Mouse (Mus musculus) heart, embryonic 14.5 days (tissue): ENCODE measurements at regions not wholly inside any gene's neighbourhood (a gene's known extent, or its start where the extent isn't known, plus 50 kb on each side); places are given as distances from the start of the nearest gene placed in this dataset.
A peak's percentile ranks its signal among the peaks of the same experiment; 100 is the strongest.

ENCODE experiments used
- ATAC-seq: fragments of 200-750 bp; cut with Nextera tagmentation; 2 replicates; pipeline ENCODE4 v1.8.0; 2017; ENCODE audit warnings: low read depth, moderate TSS enrichment; ENCODE audit not compliant: insufficient number of reproducible peaks, insufficient read depth, low FRiP score
- H3K27ac ChIP-seq, 2 experiments: fragments of 200-500 bp in 1 of 2; fragments of 300-500 bp in 1 of 2; sonication (generic) in 1 of 2; replicated peaks in 1 of 2; 2 replicates each; pipeline ENCODE4 v1.5.1; 2012 to 2014; ENCODE audit warnings: low read depth in 2 of 2, low read length in 2 of 2, control low read depth in 1 of 2, mild to moderate bottlenecking in 1 of 2, mixed read lengths in 1 of 2; ENCODE audit not compliant: control insufficient read depth in 1 of 2, insufficient read depth in 1 of 2
- H3K27me3 ChIP-seq: fragments of 300-500 bp; sonication (generic); 2 replicates; pipeline ENCODE4 v1.6.1; 2014; ENCODE audit warnings: mild to moderate bottlenecking, low read length, control low read depth; ENCODE audit not compliant: control insufficient read depth, insufficient read depth
- H3K36me3 ChIP-seq: fragments of 300-500 bp; sonication (generic); 2 replicates; pipeline ENCODE4 v1.6.1; 2014; ENCODE audit warnings: mild to moderate bottlenecking, control low read depth, low read length, mixed read lengths; ENCODE audit not compliant: control insufficient read depth, insufficient read depth
- H3K4me1 ChIP-seq, 2 experiments: fragments of 200-500 bp in 1 of 2; fragments of 300-500 bp in 1 of 2; sonication (generic) in 1 of 2; 2 replicates each; pipeline ENCODE4 v1.6.1; 2012 to 2014; ENCODE audit warnings: low read length in 2 of 2, control low read depth in 1 of 2, mixed read lengths in 1 of 2; ENCODE audit not compliant: control insufficient read depth in 2 of 2, insufficient read depth in 2 of 2
- H3K4me2 ChIP-seq: fragments of 300-500 bp; sonication (generic); 2 replicates; pipeline ENCODE4 v1.6.1; 2014; ENCODE audit warnings: mild to moderate bottlenecking, low read length
- H3K4me3 ChIP-seq, 2 experiments: fragments of 200-500 bp in 1 of 2; fragments of 300-500 bp in 1 of 2; sonication (generic) in 1 of 2; 2 replicates each; pipeline ENCODE4 v1.5.1; 2012 to 2014; ENCODE audit warnings: low read length in 2 of 2, mild to moderate bottlenecking in 2 of 2, control low read depth in 1 of 2, low read depth in 1 of 2, moderate library complexity in 1 of 2; ENCODE audit not compliant: control insufficient read depth in 1 of 2, insufficient read depth in 1 of 2
- H3K9ac ChIP-seq: fragments of 300-500 bp; sonication (generic); 2 replicates; pipeline ENCODE4 v1.6.1; 2014; ENCODE audit warnings: mild to moderate bottlenecking, low read length
- H3K9me3 ChIP-seq: fragments of 300-500 bp; sonication (generic); 2 replicates; pipeline ENCODE4 v1.6.1; 2016; ENCODE audit warnings: low read length, control low read depth; ENCODE audit not compliant: control insufficient read depth
- WGBS: fragments of 180-500 bp; shearing (Covaris S2); extraction: QIAGEN DNeasy Blood & Tissue Kit; methylation state at CpG from one replicate; pipeline ENCODE4 v1.1.7; 2014; 5-methylcytosine and 5-hydroxymethylcytosine counted together

DNA sequence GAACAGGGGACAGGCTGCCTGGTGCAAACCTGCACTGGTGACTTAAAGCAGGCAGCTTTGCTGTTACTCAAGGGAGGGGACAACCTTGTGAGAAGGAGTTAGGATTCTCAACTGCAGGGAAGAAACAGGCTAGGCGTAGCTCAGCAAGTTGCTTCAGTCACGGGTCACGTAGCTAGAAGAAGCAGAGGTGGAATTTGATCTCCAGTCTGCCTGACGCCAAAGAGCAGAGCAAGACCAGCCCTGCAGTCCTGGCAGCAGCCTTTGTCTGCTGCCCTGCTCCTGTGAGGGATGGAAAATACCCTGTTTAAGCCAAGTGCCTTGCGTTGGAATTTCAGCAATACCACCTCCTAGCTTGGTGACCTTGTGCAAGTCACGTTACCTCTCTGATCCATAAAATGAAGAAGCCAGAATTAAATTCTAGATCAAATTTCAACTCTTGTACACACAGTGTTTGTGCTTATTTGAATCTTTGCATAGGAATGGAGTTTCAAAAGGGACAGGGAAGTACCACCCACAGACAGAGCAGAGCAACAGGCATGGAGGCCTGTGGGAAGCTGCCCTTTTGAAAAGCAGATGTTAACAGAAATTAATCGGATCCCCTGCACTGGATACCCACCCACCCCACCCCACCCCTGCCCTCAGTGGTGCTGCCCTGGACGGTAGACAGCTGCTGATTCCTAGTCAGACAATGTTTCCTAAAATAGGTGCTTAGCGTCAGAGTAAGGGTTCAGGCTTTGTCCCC lies 116.6 kb upstream of the Sesn3 start:
- Histone ChIP-seq H3K27me3 (no peaks in the 10 kb centered on the region), H3K36me3 (no peaks in the 10 kb centered on the region), H3K4me2 (no peak overlapping the region), H3K9me3 (peaks cover 2% of the 10 kb centered on the region; the same call in 1 of the 2 replicates), H3K4me1 (peaks cover 6 to 10% of the 10 kb centered on the region in 2 experiments; a peak in 3 of 4 replicates), H3K27ac (no peak overlapping the region), H3K4me3 (no peak overlapping the region), H3K9ac (no peak overlapping the region)
- 32% methylated on average over 9 of the region's 9 CpGs for WGBS
- no peak; the same call in 1 of the 2 replicates for ATAC-seq

DNA sequence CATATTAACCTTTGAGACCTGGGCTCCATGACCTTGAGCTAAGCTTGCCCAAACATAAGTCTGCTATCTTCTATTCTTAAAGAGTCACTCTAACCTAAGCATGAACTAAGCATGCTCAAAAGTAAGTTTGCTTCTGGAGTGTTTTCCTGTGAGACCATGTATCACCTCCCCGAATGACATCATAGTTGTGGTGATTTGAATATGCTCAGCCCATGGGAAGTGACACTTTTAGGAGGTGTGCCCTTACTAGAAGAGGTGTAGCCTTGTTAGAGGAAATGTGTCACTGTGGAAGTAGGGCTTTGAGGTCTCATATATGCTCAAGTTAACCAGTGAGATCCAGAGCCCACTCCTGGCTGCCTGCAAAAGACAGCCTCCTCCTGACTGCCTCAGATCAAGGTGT lies 114.7 kb upstream of the Sesn3 start:
- Histone ChIP-seq H3K4me2 (no peak overlapping the region), H3K27ac (no peak overlapping the region), H3K4me3 (no peak overlapping the region), H3K9ac (no peak overlapping the region), H3K36me3 (no peaks in the 10 kb centered on the region), H3K9me3 (peaks cover 4% of the 10 kb centered on the region; the same call in 1 of the 2 replicates), H3K27me3 (no peaks in the 10 kb centered on the region), H3K4me1 (peaks cover 6 to 10% of the 10 kb centered on the region in 2 experiments; a peak in 3 of 4 replicates)
- WGBS, result 92% methylated on average over 1 of the region's 1 CpGs
- ATAC-seq, result no peak

DNA sequence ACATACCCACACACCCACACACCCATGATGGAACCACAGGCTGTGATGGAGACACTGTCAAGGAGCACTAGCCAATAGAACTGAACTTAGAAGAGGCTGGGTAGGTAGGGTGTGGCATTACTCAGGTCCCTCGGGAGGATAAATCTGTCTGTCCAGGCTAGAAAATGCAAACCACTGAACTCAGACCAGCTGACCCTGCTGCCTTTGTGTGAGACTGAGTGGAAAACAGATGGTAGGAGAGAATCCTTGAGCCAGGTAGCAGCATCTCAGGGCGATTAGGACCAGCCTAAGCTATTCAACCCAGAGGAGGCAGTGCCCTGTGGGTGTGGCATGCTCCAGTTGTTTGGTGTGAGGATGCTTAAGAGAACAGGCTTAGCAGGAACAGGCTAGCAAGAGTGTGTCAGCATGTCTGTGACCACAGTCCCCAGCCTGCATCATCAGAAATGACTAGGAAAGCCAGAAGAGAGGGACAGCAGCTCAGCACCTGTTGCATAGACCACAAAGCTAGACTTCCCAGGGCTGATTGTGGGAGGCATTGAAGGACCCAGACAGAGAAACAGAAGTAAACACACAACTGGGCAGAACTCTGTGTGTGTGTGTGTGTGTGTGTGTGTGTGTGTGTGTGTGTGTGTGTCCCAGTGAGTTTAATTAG lies 103.2 kb upstream of the Sesn3 start:
- Histone ChIP-seq H3K36me3 (no peaks in the 10 kb centered on the region), H3K9ac (no peak overlapping the region), H3K4me1 (peaks cover 24 to 40% of the 10 kb centered on the region in 2 experiments), H3K4me3 (no peak overlapping the region), H3K9me3 (no peaks in the 10 kb centered on the region), H3K27ac (no peak overlapping the region), H3K4me2 (no peak overlapping the region), H3K27me3 (no peaks in the 10 kb centered on the region)
- ATAC-seq, result no peak
- 60% methylated on average over 2 of the region's 2 CpGs for WGBS

- Histone ChIP-seq H3K27me3 (no peaks in the 10 kb centered on the region), H3K4me2 (peak overlapping the region; percentile 50), H3K9ac (peak overlapping the region; percentile 6), H3K4me3 (no peak overlapping the region), H3K9me3 (no peaks in the 10 kb centered on the region), H3K36me3 (no peaks in the 10 kb centered on the region), H3K4me1 (peaks cover 28 to 46% of the 10 kb centered on the region in 2 experiments), H3K27ac (peak overlapping the region; percentile 80 to 85)
- ATAC-seq, result peak; percentile 88
- 13% methylated on average over 11 of the region's 11 CpGs for WGBS
Measured at GRCm38 (mm10) chr9:14173631-14174323, 101.1 kb upstream of the Sesn3 start.

- H3K4me3 ChIP-seq, result no peak overlapping the region
- H3K36me3 ChIP-seq, result no peaks in the 10 kb centered on the region
- peak overlapping the region; percentile 27; the same call in 1 of the 2 replicates for H3K9ac ChIP-seq
- H3K9me3 ChIP-seq, result no peaks in the 10 kb centered on the region
- no peaks in the 10 kb centered on the region for H3K27me3 ChIP-seq
- peaks cover 32 to 46% of the 10 kb centered on the region in 2 experiments for H3K4me1 ChIP-seq
- peak overlapping the region; percentile 34; the same call in 1 of the 2 replicates for H3K4me2 ChIP-seq
- peak overlapping the region; percentile 51 to 85 for H3K27ac ChIP-seq
- WGBS, result 62% methylated on average over 3 of the region's 3 CpGs
- no peak; the same call in 1 of the 2 replicates for ATAC-seq
Measured at GRCm38 (mm10) chr9:14174324-14175040, 100.4 kb upstream of the Sesn3 start.

- 15% methylated on average over 11 of the region's 11 CpGs for WGBS
- no peak overlapping the region; the same call in 1 of the 2 replicates for H3K9ac ChIP-seq
- no peak for ATAC-seq
- peak overlapping the region; percentile 51 to 85 for H3K27ac ChIP-seq
- H3K4me2 ChIP-seq, result peak overlapping the region; percentile 34
- H3K4me3 ChIP-seq, result no peak overlapping the region
- peaks cover 36 to 51% of the 10 kb centered on the region in 2 experiments for H3K4me1 ChIP-seq
- H3K27me3 ChIP-seq, result no peaks in the 10 kb centered on the region
- no peaks in the 10 kb centered on the region for H3K36me3 ChIP-seq
- no peaks in the 10 kb centered on the region for H3K9me3 ChIP-seq
Measured at GRCm38 (mm10) chr9:14175041-14175881, 99.6 kb upstream of the Sesn3 start.
